Mouse (Mus musculus): ENCODE measurements around the gene Oxsr1. TPM values are rescaled to one million over a fixed set of nuclear protein-coding genes. Genes with fewer than 3 reads are reported as not detected.

Gene Oxsr1
- total RNA-seq, 2 experiments from 2014 or later, result 65.3 to 67.3 TPM

DNA sequence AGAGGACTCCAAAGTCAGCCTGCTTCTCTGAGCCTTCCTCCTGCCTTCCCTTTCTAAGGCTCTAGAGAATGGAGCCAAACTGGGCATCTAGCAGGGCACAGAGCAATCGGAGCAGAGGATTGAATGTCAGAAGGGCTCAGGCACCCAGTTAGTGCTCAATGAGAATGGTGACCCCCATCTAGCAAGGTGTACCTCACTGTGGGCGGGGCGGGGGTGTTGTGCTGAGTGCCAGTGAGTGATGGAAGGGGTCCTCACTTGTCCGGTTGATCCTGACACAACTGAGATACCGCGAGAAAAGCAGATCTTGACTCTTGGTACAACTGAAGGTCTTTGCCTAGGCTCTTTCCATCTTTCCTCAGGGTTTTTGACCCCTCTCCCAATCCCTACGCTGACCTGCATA is 16.9 kb upstream of the Oxsr1 start:
- DNase-seq (ENCODE audit: low spot score), result no peak

- DNase-seq (ENCODE audit: low spot score), result no peak
Measured at GRCm38 (mm10) chr9:119338350-119338749, 16.1 kb upstream of the Oxsr1 start.

- no peak for DNase-seq (ENCODE audit: low spot score)
Measured at GRCm38 (mm10) chr9:119337842-119338241, 15.6 kb upstream of the Oxsr1 start.

- no peak for DNase-seq (ENCODE audit: low spot score)
Measured at GRCm38 (mm10) chr9:119335571-119335970, 13.3 kb upstream of the Oxsr1 start.

DNA sequence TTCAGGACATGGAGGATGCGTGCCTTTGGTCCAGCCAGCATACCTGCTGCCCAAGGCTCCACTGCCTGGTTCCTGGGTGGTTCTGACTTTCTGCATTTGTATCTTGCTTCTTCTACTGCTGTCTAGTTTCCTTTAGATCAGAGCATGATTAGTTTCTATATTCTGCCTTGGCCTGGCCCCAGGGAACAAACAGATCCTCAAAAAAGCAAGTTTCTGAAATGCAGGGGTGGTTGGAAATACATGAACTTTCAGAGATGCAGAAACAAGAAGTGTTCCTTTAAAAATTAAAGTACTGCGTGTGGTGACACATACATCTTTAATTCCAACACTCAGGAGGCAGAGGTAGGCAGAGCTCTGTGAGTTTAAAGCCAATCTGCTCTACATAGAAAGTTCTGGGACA is 12.6 kb upstream of the Oxsr1 start:
- DNase-seq (ENCODE audit: low spot score), result no peak

DNA sequence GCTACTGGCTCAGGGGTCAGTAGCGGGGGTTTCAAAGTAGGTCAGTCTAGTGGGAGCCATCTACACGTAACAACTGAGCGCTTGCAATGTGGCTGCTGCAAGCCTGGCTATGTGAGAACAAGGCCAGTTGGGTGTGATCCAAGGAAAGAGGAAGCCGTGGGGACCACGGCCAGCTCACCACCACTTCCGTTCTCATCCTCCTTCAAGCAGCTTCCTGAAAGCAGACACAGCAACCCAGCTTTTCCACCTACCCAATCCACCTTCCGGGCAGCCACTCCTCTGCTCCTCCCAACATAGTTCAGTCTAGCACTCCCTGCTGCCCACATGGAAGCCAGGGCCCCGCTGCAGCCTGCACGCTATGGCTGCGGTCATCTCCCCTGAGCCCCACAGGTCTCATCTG is 12.1 kb upstream of the Oxsr1 start:
- peak; percentile 76 for DNase-seq (ENCODE audit: low spot score)

GRCm38 (mm10) chr9:119330186-119330963 is 8.1 kb upstream of the Oxsr1 start:
- DNase-seq (ENCODE audit: low spot score), result peak; percentile 42

- DNase-seq (ENCODE audit: low spot score), result no peak
Measured at GRCm38 (mm10) chr9:119328488-119328887, 6.3 kb upstream of the Oxsr1 start.

GRCm38 (mm10) chr9:119324130-119324529 is 1.9 kb upstream of the Oxsr1 start:
- DNase-seq (ENCODE audit: low spot score), result no peak

DNA sequence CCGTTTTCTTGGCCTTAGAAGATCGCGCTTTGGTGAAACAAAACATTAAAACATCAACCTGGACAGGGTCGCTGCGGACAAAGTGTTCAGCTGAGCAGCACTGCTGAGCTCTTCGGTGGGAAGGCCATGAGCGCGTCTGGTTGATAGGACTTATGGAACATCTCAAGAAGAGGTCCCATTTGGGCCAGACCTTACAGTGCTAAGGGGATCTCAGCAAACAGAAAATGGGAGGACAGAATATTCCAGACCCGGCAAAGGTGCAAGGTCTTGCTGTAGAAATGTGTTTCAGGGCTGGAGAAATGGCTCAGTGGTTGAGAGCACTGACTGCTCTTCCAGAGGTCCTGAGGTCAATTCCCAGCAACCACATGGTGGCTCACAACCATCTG is 1.0 kb upstream of the Oxsr1 start:
- no peak for DNase-seq (ENCODE audit: low spot score)

DNA sequence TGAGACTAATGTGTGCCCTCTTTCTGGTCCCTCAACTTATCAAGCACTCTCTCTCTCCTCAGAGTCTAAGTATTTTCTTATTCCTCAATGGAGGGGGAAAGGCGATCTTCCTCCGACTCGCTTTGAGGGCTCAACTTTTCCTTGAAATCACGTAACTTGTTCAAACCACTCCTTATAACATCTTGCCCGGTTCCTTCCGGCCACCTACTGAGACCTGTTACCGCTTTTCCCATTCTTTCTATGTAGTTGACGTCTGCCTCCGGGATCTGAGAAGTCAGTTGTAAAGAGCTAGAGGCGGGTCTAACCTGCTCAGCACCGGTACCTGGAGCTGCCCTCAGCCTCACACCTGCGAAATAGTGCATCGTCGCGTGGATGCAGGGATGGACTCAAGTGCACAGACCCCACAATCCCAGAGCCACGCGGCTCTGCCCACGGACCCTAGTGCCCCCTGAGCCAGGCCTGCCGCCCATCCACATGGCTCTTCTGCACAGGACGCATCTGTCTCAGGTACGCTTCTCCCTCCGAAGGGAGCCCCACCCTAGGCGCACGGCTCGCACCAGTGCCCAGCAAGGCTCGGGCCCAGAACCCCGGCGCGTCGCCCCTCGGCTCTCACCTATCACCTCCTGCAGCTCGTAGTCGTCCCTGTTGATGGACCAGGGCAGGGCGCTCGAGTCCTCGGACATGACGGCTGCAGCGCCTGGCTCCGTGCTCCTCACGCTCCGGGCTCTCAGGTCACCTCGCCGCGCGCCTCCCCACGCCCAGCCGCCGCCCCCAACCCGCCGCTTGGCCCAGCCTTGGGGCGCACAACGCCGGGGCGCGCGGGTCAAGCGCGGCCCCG is 616 bp downstream of the Oxsr1 start:
- no peak for DNase-seq (ENCODE audit: low spot score)

GRCm38 (mm10) chr9:119320946-119321345 is 1.3 kb downstream of the Oxsr1 start:
- no peak for DNase-seq (ENCODE audit: low spot score)

DNA sequence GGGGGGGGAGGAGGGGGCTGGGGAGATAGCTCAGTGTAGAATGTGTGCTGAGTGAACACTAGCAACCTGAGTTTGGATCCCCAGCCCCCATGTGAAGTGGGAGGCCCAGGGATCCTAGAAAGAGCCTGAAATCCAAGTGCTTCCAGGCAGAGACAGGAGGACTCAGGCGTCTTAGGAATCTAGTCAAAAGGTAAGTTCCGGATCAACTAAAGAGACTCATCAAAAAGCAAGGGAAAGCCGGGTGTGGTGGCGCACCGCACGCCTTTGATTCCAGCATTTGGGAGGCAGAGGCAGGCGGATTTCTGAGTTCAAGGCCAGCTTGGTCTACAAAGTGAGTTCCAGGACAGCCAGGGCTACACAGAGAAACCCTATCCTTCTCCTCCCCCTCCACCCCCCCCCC is 1.8 kb downstream of the Oxsr1 start:
- no peak for DNase-seq (ENCODE audit: low spot score)

DNA sequence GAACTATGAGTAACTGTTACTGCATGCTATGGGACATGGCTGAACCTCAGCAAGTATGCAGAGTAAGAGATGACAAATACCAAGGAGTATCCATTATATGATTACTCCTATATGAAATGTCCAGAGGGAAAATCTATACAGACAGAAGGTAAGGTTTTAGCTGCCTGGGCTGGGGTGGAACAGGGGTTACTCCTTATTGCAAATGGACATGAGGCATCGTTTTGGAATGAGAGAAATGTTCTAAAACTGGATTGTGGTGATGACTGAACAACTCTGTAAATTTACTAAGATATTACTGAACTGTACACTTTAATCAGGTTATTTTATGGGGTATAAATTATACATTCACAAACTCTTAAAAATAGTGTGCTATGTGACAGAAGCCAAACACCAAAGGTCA is 3.3 kb downstream of the Oxsr1 start:
- no peak for DNase-seq (ENCODE audit: low spot score)

DNA sequence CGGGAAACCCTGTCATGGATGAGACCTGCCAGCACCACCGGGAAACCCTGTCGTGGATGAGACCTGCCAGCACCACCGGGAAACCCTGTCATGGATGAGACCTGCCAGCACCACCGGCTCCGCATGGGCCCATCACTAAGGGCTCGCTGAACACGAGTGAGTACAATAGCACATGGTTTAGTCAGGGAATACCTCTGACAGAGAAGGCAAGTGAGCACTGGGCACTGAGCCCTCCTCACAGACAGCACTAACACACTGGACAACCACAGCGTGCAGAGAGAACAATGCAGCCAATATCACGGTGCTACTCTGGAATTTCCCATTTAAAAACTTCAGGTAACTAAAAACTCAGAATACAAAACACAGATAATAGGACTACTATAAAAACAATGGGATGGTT is 9.1 kb downstream of the Oxsr1 start:
- DNase-seq (ENCODE audit: low spot score), result no peak

- no peak for DNase-seq (ENCODE audit: low spot score)
Measured at GRCm38 (mm10) chr9:119309067-119309466, 13.2 kb downstream of the Oxsr1 start.

DNA sequence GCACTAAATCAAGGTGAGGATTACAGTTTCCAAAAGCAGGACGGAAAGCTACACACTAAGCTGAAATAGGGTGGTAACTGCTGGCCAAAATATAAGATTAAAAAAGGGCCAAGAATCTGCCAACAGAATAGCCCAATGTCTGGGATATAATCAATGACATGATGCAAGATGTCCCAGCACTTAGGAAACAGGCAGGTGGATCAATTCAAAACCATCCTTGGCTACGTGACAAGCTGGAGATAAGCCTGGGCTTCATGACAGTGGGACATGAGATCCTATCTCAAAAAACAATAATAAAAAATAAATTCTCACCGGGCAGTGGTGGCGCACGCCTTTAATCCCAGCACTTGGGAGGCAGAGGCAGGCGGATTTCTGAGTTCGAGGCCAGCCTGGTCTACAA is 16.4 kb downstream of the Oxsr1 start:
- no peak for DNase-seq (ENCODE audit: low spot score)

- no peak for DNase-seq (ENCODE audit: low spot score)
Measured at GRCm38 (mm10) chr9:119298563-119298962, 23.7 kb downstream of the Oxsr1 start.

- DNase-seq (ENCODE audit: low spot score), result no peak
Measured at GRCm38 (mm10) chr9:119297696-119298095, 24.5 kb downstream of the Oxsr1 start.

- no peak for DNase-seq (ENCODE audit: low spot score)
Measured at GRCm38 (mm10) chr9:119290791-119291190, 31.4 kb downstream of the Oxsr1 start.

- no peak for DNase-seq (ENCODE audit: low spot score)
Measured at GRCm38 (mm10) chr9:119280894-119281682, 41.1 kb downstream of the Oxsr1 start.

- no peak for DNase-seq (ENCODE audit: low spot score)
Measured at GRCm38 (mm10) chr9:119278031-119278430, 44.2 kb downstream of the Oxsr1 start.
